Mouse (Mus musculus) G1E (cell line): ENCODE data around the gene Ccdc124. TPM values are rescaled to one million over a fixed set of nuclear protein-coding genes. Genes with fewer than 3 reads are reported as not detected.

Source experiments
- ATAC-seq: 2 replicates; pipeline ENCODE4 v1.8.0; 2016; ENCODE audit warnings: mild to moderate bottlenecking; ENCODE audit not compliant: insufficient number of reproducible peaks, poor library complexity, low FRiP score, severe bottlenecking; ENCODE audit errors: extremely low read depth
- DNase-seq: peaks from one replicate; pipeline ENCODE4 v3.0.0; 2012; ENCODE audit warnings: low spot score
- H3K27me3 ChIP-seq: 2 replicates; pipeline ENCODE4 v1.6.1; 2012; ENCODE audit warnings: mild to moderate bottlenecking, low read length, inconsistent platforms; ENCODE audit not compliant: insufficient read depth
- H3K36me3 ChIP-seq: replicated peaks from 2 replicates; pipeline ENCODE3; 2012; ENCODE audit warnings: mild to moderate bottlenecking, inconsistent platforms
- H3K4me1 ChIP-seq: 2 replicates; pipeline ENCODE4 v1.6.1; 2012; ENCODE audit warnings: low read depth, low read length, inconsistent platforms, mixed read lengths; ENCODE audit not compliant: insufficient read depth
- H3K4me3 ChIP-seq: 2 replicates; pipeline ENCODE4 v1.5.1; 2012; ENCODE audit warnings: low read depth, mild to moderate bottlenecking, inconsistent platforms, low read length, moderate library complexity, mixed read lengths
- H3K9me3 ChIP-seq: replicated peaks from 2 replicates; pipeline ENCODE4 v1.6.1; 2012; ENCODE audit warnings: inconsistent platforms
- CTCF ChIP-seq: IDR thresholded peaks from 2 replicates; pipeline ENCODE4 v1.5.1; 2012; ENCODE audit warnings: low read depth, low read length, inconsistent platforms, mixed read lengths
- GATA1 ChIP-seq: IDR thresholded peaks from 2 replicates; pipeline ENCODE4 v1.6.1; 2012; ENCODE audit warnings: borderline replicate concordance, low read length, inconsistent platforms, mixed read lengths
- GATA2 ChIP-seq: IDR thresholded peaks from 2 replicates; pipeline ENCODE4 v1.6.1; 2012; ENCODE audit warnings: low read depth, low read length, inconsistent platforms, borderline replicate concordance
- POLR2AphosphoS5 ChIP-seq: IDR thresholded peaks from 2 replicates; pipeline ENCODE4 v1.6.1; 2012; ENCODE audit warnings: low read depth, low read length, inconsistent platforms; ENCODE audit not compliant: insufficient replicate concordance
- TAL1 ChIP-seq: conservative IDR thresholded peaks from 2 replicates; pipeline ENCODE4 v1.6.1; 2012; ENCODE audit warnings: low read depth, low read length, inconsistent platforms, mixed read lengths
- polyA plus RNA-seq: library from polyadenylated mRNA; stranded (reverse); fragments of >175 nt; gene quantifications from 2 replicates; pipeline ENCODE4 v1.2.3, GENCODE M21; 2012
- total RNA-seq, 2 experiments: library from RNA; stranded (forward) in 1 of 2; stranded (reverse) in 1 of 2; fragments of 200-1000 nt in 1 of 2; fragments of >200 nt in 1 of 2; fragmentation: Nextera tagmentation in 1 of 2; gene quantifications; 2 replicates each; pipeline ENCODE4 v1.2.3; 2014 to 2017

Gene Ccdc124
- total and polyA plus RNA-seq, 3 experiments: 16.1 to 171 (median 18.9) TPM

- DNase-seq (no peak), ATAC-seq (no peak)
- Histone ChIP-seq H3K9me3 (peaks cover 5% of the 10 kb centered on the region; the same call in 1 of the 2 replicates), H3K4me3 (no peak overlapping the region), H3K36me3 (peaks cover 75% of the 10 kb centered on the region), H3K27me3 (peaks cover 4% of the 10 kb centered on the region; the same call in 1 of the 2 replicates), H3K4me1 (peaks cover 64% of the 10 kb centered on the region)
- no peak for TF ChIP-seq GATA2
- TF ChIP-seq GATA1: no peak
- TF ChIP-seq CTCF: no peak
- TF ChIP-seq POLR2AphosphoS5: no peak
- TF ChIP-seq TAL1: no peak
Observed at GRCm38 (mm10) chr8:70911596-70911995, 37.9 kb upstream of the Ccdc124 start.

DNA sequence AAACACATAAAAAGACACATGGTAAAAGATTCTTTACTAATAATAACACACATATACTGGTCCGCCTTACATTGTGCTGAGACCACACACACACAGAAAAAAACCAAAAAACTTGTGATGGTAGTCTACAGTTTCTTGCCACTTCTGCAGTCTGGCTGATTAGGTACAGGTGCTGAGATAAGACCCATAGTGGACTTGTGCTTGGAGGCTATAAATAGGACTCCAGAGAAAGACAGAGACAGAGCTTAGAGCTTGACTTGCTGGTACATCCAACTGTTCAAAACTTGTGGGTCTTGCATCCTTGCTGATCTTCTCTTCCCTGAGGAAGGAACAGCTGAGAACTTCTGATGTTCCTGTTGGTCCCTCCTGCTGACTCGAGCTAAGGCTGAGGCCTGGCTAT lies 33.8 kb upstream of the Ccdc124 start:
- H3K4me1 ChIP-seq: peaks cover 63% of the 10 kb centered on the region
- H3K36me3 ChIP-seq: peaks cover 34% of the 10 kb centered on the region
- peaks cover 4% of the 10 kb centered on the region; the same call in 1 of the 2 replicates for H3K27me3 ChIP-seq
- TF ChIP-seq TAL1 (no peak), GATA1 (no peak), CTCF (no peak), POLR2AphosphoS5 (no peak), GATA2 (no peak)
- H3K4me3 ChIP-seq: peak overlapping the region; percentile 27; the same call in 1 of the 2 replicates
- H3K9me3 ChIP-seq: no peaks in the 10 kb centered on the region
- ATAC-seq (no peak), DNase-seq (no peak)

GRCm38 (mm10) chr8:70905831-70906736 lies 32.3 kb upstream of the Ccdc124 start, which contains the start of gene Map1s:
Map1s (plus strand) TSS chr8:70905932.
- H3K4me1 ChIP-seq: peaks cover 51% of the 10 kb centered on the region
- peak; percentile 90 for DNase-seq
- TF ChIP-seq CTCF (no peak), POLR2AphosphoS5 (no peak), GATA1 (no peak), GATA2 (no peak), TAL1 (no peak)

DNA sequence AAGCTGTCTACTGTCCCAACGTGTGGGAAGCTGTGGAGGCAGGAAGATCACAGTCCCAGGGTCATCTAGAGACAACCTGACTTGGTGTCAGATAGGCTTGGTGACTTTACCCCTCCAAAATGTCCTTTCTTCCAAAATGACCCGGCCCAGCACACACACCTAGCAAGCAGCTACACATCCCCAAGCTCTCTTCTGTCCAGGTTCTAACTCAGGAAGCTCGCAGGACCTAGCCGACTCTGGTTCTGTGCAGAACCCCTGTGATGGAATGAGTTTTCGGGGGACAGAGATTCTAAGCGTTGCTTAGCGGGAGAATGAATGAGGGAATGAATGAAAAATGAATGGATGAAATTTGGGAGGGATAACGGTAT lies 31.7 kb upstream of the Ccdc124 start:
- TF ChIP-seq POLR2AphosphoS5 (no peak), CTCF (no peak), TAL1 (no peak), GATA2 (no peak), GATA1 (no peak)
- peaks cover 13% of the 10 kb centered on the region for H3K36me3 ChIP-seq
- H3K4me3 ChIP-seq: peak overlapping the region; percentile 90
- H3K27me3 ChIP-seq: peaks cover 4% of the 10 kb centered on the region; the same call in 1 of the 2 replicates
- no peaks in the 10 kb centered on the region for H3K9me3 ChIP-seq
- DNase-seq (no peak), ATAC-seq (no peak)
- H3K4me1 ChIP-seq: peaks cover 46% of the 10 kb centered on the region

More at GRCm38 (mm10) chr8:70905831-70906736, 32.3 kb upstream of the Ccdc124 start, which contains the start of gene Map1s:
- peaks cover 4% of the 10 kb centered on the region; the same call in 1 of the 2 replicates for H3K27me3 ChIP-seq
- H3K36me3 ChIP-seq: peaks cover 20% of the 10 kb centered on the region
- H3K4me3 ChIP-seq: peak within 1 kb of the TSS; percentile 90
- peak; percentile 71; the same call in 1 of the 2 replicates for ATAC-seq
- H3K9me3 ChIP-seq: no peaks in the 10 kb centered on the region

DNA sequence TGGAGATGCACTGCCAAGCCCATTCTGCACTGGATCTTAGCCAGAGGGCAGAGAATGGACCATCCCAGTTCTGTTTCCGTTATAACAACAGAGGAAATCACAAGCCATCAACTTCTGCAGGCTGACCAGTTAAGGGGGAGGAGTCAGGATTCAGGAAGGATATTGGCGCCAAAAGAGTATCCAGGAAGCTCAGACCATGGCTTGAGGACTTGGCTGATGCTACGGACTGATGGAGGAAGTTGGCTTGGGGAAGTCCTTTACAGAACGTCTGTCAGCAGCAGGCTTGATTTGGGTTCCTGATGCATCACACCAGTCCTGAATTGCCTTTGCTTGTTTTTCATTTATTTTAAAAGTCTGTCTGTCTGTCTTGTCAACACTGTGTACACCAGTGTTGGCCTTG lies 30.8 kb upstream of the Ccdc124 start:
- TF ChIP-seq CTCF (no peak), POLR2AphosphoS5 (no peak), GATA2 (no peak), TAL1 (no peak), GATA1 (no peak)
- H3K9me3 ChIP-seq: no peaks in the 10 kb centered on the region
- peaks cover 11% of the 10 kb centered on the region for H3K36me3 ChIP-seq
- H3K4me3 ChIP-seq: no peak overlapping the region
- H3K4me1 ChIP-seq: peaks cover 44% of the 10 kb centered on the region
- ATAC-seq: no peak
- H3K27me3 ChIP-seq: peaks cover 4% of the 10 kb centered on the region; the same call in 1 of the 2 replicates
- DNase-seq: no peak

GRCm38 (mm10) chr8:70903582-70903981 lies 29.8 kb upstream of the Ccdc124 start:
- TF ChIP-seq CTCF (no peak), GATA2 (no peak)
- ATAC-seq: no peak

More at GRCm38 (mm10) chr8:70903582-70903981, 29.8 kb upstream of the Ccdc124 start:
- no peak for DNase-seq
- peaks cover 4% of the 10 kb centered on the region; the same call in 1 of the 2 replicates for H3K27me3 ChIP-seq
- peaks cover 49% of the 10 kb centered on the region for H3K4me1 ChIP-seq
- H3K4me3 ChIP-seq: no peak overlapping the region
- peaks cover 6% of the 10 kb centered on the region for H3K36me3 ChIP-seq
- H3K9me3 ChIP-seq: no peaks in the 10 kb centered on the region
